Mouse (Mus musculus): Measurements from ENCODE around the gene Pkd2l1. TPM values are rescaled to one million over a fixed set of nuclear protein-coding genes. Genes with fewer than 3 reads are reported as not detected.
A peak's percentile ranks its signal among the peaks of the same experiment; 100 is the strongest.

Pkd2l1 gene
- total RNA-seq, 1 experiment from 2014 or later: not detected

DNA sequence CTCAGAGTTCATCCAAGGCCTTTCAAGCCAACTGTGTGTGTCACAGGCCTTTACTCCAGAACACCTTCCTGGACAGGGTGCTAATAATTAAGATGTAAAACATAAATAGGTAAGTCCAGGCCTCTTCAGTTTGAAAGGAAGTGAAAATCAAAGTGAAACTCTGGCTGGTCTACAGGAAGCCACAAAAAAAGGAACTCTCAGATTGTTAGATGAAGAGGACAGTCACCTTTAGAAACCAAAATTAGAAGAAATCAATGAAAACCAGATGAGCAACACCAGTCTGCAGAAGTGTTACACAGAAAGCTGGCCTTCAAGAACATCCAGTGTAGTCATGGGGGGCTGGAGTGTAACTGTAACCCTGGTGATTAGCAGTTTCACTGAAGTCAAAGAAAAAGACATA, 74.4 kb downstream of the Pkd2l1 start:
- ATAC-seq (replicated peaks; ENCODE audit: insufficient number of reproducible peaks, low FRiP score, low TSS enrichment, poor library complexity, severe bottlenecking): 0 out of 2 replicates have a peak, but pooled peaks have one; percentile 29

- ATAC-seq (replicated peaks; ENCODE audit: insufficient number of reproducible peaks, low FRiP score, low TSS enrichment, poor library complexity, severe bottlenecking): no peak
These were observed 80.5 kb downstream of the Pkd2l1 start for GRCm38 (mm10) chr19:44111706-44112105.

DNA sequence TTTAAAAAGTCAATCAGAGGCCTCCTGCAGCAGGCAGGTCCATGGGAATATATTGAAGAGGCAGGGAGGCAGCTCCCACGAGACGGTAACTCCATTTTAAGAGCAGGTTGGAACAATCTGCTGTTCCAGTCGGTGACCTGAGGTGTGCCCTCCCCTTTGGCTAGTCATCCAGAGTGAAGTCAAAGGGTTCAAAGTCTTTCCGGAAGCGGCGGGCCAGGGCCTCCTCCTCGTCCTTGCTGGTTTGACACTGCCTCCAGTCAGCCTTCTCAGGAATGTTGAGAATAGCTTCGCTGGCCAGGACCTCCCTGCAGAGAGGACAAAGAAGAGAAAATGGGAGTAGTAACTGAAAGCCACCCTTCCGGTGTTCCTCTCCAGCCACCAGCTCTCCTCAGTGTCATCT, 81.9 kb downstream of the Pkd2l1 start:
- no peak for ATAC-seq (replicated peaks; ENCODE audit: insufficient number of reproducible peaks, low FRiP score, low TSS enrichment, poor library complexity, severe bottlenecking)

GRCm38 (mm10) chr19:44108996-44109395, 83.2 kb downstream of the Pkd2l1 start:
- no peak for ATAC-seq (replicated peaks; ENCODE audit: insufficient number of reproducible peaks, low FRiP score, low TSS enrichment, poor library complexity, severe bottlenecking)

GRCm38 (mm10) chr19:44107661-44108521, 84.4 kb downstream of the Pkd2l1 start:
- ATAC-seq (replicated peaks; ENCODE audit: insufficient number of reproducible peaks, low FRiP score, low TSS enrichment, poor library complexity, severe bottlenecking): no peak

GRCm38 (mm10) chr19:44106831-44107660, 85.2 kb downstream of the Pkd2l1 start, which contains the start of gene Chuk:
Gene Chuk, minus strand, starts transcription at chr19:44107480.
- peak; percentile 96 for ATAC-seq (replicated peaks; ENCODE audit: insufficient number of reproducible peaks, low FRiP score, low TSS enrichment, poor library complexity, severe bottlenecking)

- ATAC-seq (replicated peaks; ENCODE audit: insufficient number of reproducible peaks, low FRiP score, low TSS enrichment, poor library complexity, severe bottlenecking): peak; percentile 68
These were observed 87.8 kb downstream of the Pkd2l1 start for GRCm38 (mm10) chr19:44104393-44104792.

DNA sequence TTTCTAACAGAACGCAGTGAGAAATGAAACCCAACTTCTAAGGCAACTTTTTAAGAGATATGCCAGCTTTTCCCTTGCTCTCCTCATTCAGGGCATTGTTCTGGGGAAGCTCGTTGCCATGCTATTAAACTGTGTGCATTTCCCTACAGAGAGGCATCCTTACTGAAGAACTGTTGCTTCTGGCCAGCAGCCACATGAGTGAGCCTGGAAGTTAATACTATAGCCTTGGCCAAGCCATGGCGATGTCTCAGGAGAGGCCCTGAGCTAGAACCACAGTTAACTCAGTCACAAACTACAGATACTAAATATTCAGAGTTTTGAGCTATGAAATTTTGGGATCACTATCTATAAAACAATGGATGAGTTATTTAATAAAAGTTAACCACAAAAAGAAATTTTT, 89.2 kb downstream of the Pkd2l1 start:
- no peak for ATAC-seq (replicated peaks; ENCODE audit: insufficient number of reproducible peaks, low FRiP score, low TSS enrichment, poor library complexity, severe bottlenecking)

GRCm38 (mm10) chr19:44100840-44101239, 91.4 kb downstream of the Pkd2l1 start:
- no peak for ATAC-seq (replicated peaks; ENCODE audit: insufficient number of reproducible peaks, low FRiP score, low TSS enrichment, poor library complexity, severe bottlenecking)

Other genes with a start within 250 kb of the Pkd2l1 start
- gene Cpn1, start 205.9 kb downstream of the Pkd2l1 start, total RNA-seq (2017): 1.2 TPM in 1 of 3 replicates, not detected in the others
- not detected in 3 replicates for gene Cyp2c23, start 163.2 kb downstream of the Pkd2l1 start, total RNA-seq (2017)
- gene Erlin1, start 122.7 kb downstream of the Pkd2l1 start, total RNA-seq (2017): 25.4 to 41.4 TPM (median 25.8 TPM) in 3 replicates
- gene Chuk, start 85.0 kb downstream of the Pkd2l1 start, total RNA-seq (2017): 156 to 180 TPM (median 161 TPM) in 3 replicates
- gene Cwf19l1, start 56.6 kb downstream of the Pkd2l1 start, total RNA-seq (2017): 9.8 to 16.1 TPM (median 13.7 TPM) in 3 replicates
- gene Bloc1s2, start 46.0 kb downstream of the Pkd2l1 start, total RNA-seq (2017): 80.6 to 110 TPM (median 103 TPM) in 3 replicates
- not detected in 3 replicates for gene Scd3, start 10.8 kb upstream of the Pkd2l1 start, total RNA-seq (2017)
- gene Scd2, start 101.2 kb upstream of the Pkd2l1 start, total RNA-seq (2017): 38.6 to 52.6 TPM (median 50.7 TPM) in 3 replicates
- gene Scd4, start 140.7 kb upstream of the Pkd2l1 start, total RNA-seq (2017): 1.7 TPM in 1 of 3 replicates, not detected in the others
- 26.3 to 41.6 TPM (median 32.4 TPM) in 3 replicates for gene Scd1, start 215.4 kb upstream of the Pkd2l1 start, total RNA-seq (2017)